Mouse (Mus musculus): ENCODE data around the gene Rbm33.

Gene Rbm33

DNA sequence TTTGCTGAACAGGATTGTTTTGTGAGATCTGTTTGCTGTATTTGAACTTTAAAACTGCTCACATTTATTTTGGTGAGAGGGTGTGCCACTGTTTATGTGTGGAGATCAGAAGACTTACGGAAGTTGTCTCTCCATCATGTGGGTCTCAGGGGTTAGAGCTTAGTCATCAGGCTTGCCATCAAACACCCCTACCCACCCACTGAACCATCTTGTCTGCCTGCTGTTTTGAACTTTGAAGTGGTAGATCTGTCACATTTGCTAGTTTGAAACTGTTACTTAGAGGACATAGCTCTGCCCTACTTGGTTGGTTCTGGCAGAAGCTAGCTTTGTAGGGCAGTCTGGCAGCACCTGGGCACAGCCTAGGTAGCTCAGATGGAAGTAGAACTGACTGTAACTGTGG is 85.8 kb downstream of the Rbm33 start:
- DNase-seq (ENCODE audit: extremely low read depth, low read depth, low spot score), result no peak

- DNase-seq (ENCODE audit: extremely low read depth, low read depth, low spot score), result no peak
Observed at GRCm38 (mm10) chr5:28406662-28407061, 89.7 kb downstream of the Rbm33 start.

- DNase-seq (ENCODE audit: extremely low read depth, low read depth, low spot score), result no peak
Observed at GRCm38 (mm10) chr5:28412006-28412685, 95.2 kb downstream of the Rbm33 start.

DNA sequence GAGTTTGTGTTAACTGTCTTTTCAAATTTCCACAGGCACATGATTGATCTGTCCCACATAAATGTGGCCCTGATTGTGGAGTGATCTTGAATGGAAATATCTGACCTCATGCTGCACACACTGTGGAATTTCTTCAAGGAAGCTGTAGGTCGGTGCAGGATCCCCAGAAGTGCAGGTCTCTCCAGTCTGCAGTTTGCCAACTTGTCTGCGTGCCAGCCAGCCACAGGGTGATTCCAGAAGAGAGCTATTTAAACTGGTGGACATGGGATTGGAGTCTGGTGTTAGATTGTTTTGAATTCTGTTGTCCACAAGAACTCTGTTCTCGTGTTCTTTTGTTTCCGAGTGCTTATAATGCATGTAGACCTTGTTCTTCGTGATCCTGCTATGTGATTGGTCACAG is 96.6 kb downstream of the Rbm33 start:
- DNase-seq (ENCODE audit: extremely low read depth, low read depth, low spot score), result no peak

GRCm38 (mm10) chr5:28414076-28414475 is 97.2 kb downstream of the Rbm33 start:
- DNase-seq (ENCODE audit: extremely low read depth, low read depth, low spot score), result no peak

- DNase-seq (ENCODE audit: extremely low read depth, low read depth, low spot score), result no peak
Observed at GRCm38 (mm10) chr5:28416029-28416428, 99.1 kb downstream of the Rbm33 start.

DNA sequence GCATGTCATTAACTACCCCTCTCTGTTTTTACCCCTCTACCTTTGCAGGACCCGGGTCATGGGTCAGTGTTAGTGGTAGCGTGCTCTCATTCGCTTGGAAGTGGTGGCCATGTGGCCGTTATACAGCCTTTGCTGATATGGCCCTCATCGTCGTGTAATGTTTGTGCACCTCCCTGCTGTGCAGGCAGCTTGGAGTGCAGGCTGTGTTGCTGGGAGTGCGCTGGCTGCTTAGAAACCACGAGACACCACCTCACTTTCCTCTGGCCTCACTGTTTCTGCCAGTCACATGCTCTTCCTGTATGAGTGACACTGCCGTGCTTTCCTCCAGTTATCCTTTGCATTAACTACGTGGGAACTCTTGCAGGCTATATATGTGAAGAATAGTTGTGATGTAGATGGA is 101.8 kb downstream of the Rbm33 start:
- no peak for DNase-seq (ENCODE audit: extremely low read depth, low read depth, low spot score)

GRCm38 (mm10) chr5:28419640-28420265 is 102.8 kb downstream of the Rbm33 start:
- no peak for DNase-seq (ENCODE audit: extremely low read depth, low read depth, low spot score)

DNA sequence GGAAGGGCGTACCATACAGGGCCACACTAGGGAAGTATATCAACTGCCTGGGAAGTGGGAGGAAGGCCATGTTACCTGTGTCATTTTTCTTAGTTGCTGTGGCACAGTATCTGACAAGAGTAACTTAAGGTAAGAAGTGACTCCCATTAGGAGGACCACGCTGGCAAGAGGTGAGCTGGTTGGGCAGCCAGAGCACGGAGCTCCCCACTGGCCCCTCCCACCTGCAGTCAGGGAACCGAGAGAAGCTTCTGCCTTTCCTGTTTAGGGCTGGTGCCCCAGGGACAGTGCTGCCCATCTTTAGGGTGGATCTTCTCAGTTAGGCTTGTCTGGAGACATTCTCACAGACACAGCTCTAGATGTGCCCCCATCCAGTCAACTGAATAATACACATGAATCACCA is 106.9 kb downstream of the Rbm33 start:
- DNase-seq (ENCODE audit: extremely low read depth, low read depth, low spot score), result no peak

- DNase-seq (ENCODE audit: extremely low read depth, low read depth, low spot score), result no peak
Observed at GRCm38 (mm10) chr5:28425926-28426325, 109.0 kb downstream of the Rbm33 start.

GRCm38 (mm10) chr5:28450126-28450890 is 133.4 kb downstream of the Rbm33 start:
- DNase-seq (ENCODE audit: extremely low read depth, low read depth, low spot score), result no peak

DNA sequence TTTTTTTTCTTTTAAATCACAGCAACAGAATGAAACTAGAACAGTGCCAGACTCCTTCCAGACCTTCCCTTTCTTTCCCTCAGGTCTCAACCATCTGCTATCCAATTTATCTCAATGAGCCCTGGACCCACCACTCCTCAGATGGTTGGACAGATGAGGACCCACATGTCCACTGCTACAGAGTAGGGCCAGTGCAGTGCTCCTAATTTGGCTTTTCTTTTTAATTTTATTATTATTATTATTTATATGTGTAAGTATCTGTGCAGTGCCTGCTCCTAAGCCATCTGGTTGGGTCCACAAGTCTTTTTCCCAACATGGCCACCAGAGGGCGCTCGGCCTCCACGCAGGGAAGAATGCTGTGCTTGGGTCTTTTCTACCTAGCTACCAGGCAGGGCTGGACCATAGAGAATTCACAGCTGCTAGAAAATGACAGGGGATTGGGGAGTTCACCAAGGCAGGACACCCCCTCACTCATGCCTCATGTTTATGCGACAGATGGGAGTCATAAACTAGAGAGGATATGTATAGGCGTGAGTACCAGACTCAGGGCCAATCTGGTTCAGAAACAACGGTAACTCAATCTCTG is 134.2 kb downstream of the Rbm33 start:
- DNase-seq (ENCODE audit: extremely low read depth, low read depth, low spot score), result no peak

GRCm38 (mm10) chr5:28453086-28453485 is 136.2 kb downstream of the Rbm33 start:
- DNase-seq (ENCODE audit: extremely low read depth, low read depth, low spot score), result no peak

DNA sequence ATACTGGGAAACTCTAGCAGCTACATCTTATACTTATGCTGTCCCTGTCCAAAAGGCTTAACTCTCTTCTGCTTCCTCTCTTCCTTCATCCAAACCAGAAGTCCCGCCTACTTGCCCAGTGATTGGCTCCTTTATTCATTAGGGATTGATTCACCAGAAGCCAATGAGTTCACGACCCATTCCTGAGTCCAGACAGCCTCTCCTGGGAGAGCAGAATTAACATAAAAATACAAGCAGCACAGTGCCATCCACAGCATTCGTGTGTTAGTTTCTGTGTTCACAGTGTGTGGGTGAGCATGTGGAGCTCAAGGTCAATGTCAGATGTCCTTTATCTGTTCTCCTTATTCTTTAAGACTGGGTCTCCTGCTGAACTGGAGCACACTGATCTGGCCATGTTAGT is 136.6 kb downstream of the Rbm33 start:
- DNase-seq (ENCODE audit: extremely low read depth, low read depth, low spot score), result no peak

GRCm38 (mm10) chr5:28454546-28454945 is 137.6 kb downstream of the Rbm33 start:
- no peak for DNase-seq (ENCODE audit: extremely low read depth, low read depth, low spot score)

- DNase-seq (ENCODE audit: extremely low read depth, low read depth, low spot score), result no peak
Observed at GRCm38 (mm10) chr5:28455721-28456120, 138.8 kb downstream of the Rbm33 start.

GRCm38 (mm10) chr5:28456366-28456765 is 139.4 kb downstream of the Rbm33 start:
- DNase-seq (ENCODE audit: extremely low read depth, low read depth, low spot score), result no peak

- DNase-seq (ENCODE audit: extremely low read depth, low read depth, low spot score), result no peak
Observed at GRCm38 (mm10) chr5:28457921-28458641, 141.2 kb downstream of the Rbm33 start.

DNA sequence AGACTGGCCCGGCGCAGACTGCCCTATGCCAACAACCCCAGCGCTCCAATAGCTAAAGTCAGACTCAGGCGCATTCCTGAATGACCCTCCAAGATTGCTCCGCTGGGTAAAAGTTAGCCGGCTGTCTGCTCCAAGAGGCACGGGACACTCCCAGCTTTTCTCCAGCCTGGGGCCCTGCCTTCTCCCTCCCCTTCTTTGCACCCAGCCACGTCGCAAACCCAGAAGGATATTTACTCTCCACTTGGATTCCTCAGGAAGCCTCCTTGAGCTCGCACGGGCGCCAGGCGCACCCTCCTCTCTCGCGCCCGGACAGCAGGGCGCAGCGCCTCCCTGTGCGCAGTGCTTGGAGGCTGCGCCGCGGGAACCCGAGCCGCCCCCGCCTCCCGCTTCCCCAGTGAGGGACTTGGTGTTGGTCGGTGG is 141.9 kb downstream of the Rbm33 start:
- no peak for DNase-seq (ENCODE audit: extremely low read depth, low read depth, low spot score)

GRCm38 (mm10) chr5:28459456-28460225 is 142.7 kb downstream of the Rbm33 start:
- DNase-seq (ENCODE audit: extremely low read depth, low read depth, low spot score), result no peak
